15 mouse cellular contexts compared by ENCODE assay signal in the genomic region with DNA sequence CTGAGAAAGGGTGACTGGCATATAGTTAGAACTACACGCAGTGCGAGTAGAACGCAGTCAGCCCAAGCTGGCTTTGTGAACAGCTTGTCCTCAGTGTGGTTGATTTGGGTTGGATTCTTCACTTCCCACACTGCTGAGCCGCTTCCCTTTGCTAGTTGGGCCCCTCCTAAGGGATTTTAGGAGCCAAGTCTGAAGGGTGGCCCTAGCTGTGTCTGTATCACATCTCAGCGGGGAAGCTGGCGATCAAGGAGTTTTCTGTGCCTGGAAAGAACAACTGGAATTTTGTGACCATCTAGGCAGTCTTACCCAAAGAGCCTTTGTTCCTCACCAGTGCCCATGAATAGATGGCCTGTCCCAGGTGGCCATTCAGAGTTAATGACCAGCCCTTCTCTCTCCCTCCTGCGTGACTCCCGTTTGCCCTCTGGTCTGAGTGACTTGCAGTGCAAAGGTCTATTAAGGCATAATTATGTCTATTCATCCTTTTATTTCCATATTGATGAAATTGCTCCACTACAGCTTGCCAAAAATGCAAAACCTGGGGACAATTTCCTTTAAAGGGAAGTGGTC. TPM values are rescaled to one million over a fixed set of nuclear protein-coding genes. Genes with fewer than 3 reads are reported as not detected.
DNase-seq lines count a peak whose midpoint lies in the region; ATAC-seq and TF ChIP-seq lines count a peak whose summit lies in the region.
"Had no signal": no experiment of that assay in that cellular context is flagged by ENCODE, and none has a peak within 500 bp of the region (broad histone marks: within the 10 kb centered on the region; RNA-seq: fewer than 3 reads in every experiment).

No protein-coding gene starts in this region.

- no peak overlapping the region for H3K4me2 ChIP-seq in hindbrain, embryonic 13.5 days
- H3K4me2 ChIP-seq: liver, embryonic 11.5 days; lung, embryonic 15.5 days had no signal

- TF ChIP-seq CTCF in left cerebral cortex, adult 2 months (IDR thresholded peaks at IDR 0.05), result no peak

- DNase-seq in hindbrain, embryonic 10.5 days (ENCODE audit: low spot score), result peak; percentile 23
- peak; percentile 8 for DNase-seq in left cerebral cortex, postnatal 4 days
- DNase-seq in left cerebral cortex, adult 9 months (ENCODE audit: low spot score in 2 of 2), result no peak
- peak; percentile 51 for DNase-seq in embryo, embryonic 10 days (ENCODE audit: low spot score)
- DNase-seq in embryonic facial prominence, embryonic 10.5 days (ENCODE audit: low spot score), result peak; percentile 11
- no peak for DNase-seq in left cerebral cortex, adult 2 months (ENCODE audit: extremely low spot score in 1 of 2, low spot score in 2 of 2)
- DNase-seq: adrenal gland, adult 8-10 months; cerebellum, adult 18-20 months; kidney, adult 18-20 months; right cerebral cortex, postnatal 4 days had no signal

- no peaks in the 10 kb centered on the region for H3K9me3 ChIP-seq in hindbrain, embryonic 10.5 days
- no peaks in the 10 kb centered on the region for H3K9me3 ChIP-seq in hindbrain, embryonic 13.5 days
- no peaks in the 10 kb centered on the region for H3K9me3 ChIP-seq in embryonic facial prominence, embryonic 10.5 days
- H3K9me3 ChIP-seq: G1E; lung, embryonic 15.5 days had no signal

- H3K27ac ChIP-seq in hindbrain, embryonic 10.5 days, result peak overlapping the region; percentile 56; the same call in 1 of the 2 replicates
- H3K27ac ChIP-seq in hindbrain, embryonic 13.5 days, result no peak overlapping the region
- H3K27ac ChIP-seq in embryonic facial prominence, embryonic 10.5 days (replicated peaks), result peak overlapping the region; percentile 35; the same call in 1 of the 2 replicates
- no peak overlapping the region for H3K27ac ChIP-seq in left cerebral cortex, adult 2 months
- H3K27ac ChIP-seq: lung, embryonic 15.5 days had no signal

- 28% methylated on average over 8 of the region's 8 CpGs for WGBS in hindbrain, embryonic 10.5 days
- 20% methylated on average over 8 of the region's 8 CpGs for WGBS in hindbrain, embryonic 13.5 days
- 29% methylated on average over 8 of the region's 8 CpGs for WGBS in embryonic facial prominence, embryonic 10.5 days

- no peak overlapping the region for H3K9ac ChIP-seq in hindbrain, embryonic 13.5 days
- H3K9ac ChIP-seq: lung, embryonic 15.5 days had no signal

- intact Hi-C loops in left cerebral cortex, postnatal 4 days (cut with DNase I), result no loop called here
- intact Hi-C loops in left cerebral cortex, adult 2 months (cut with DNase I), result no loop called here

- H3K27me3 ChIP-seq in hindbrain, embryonic 10.5 days (ENCODE audit: insufficient read depth, poor library complexity, severe bottlenecking), result no peaks in the 10 kb centered on the region
- no peaks in the 10 kb centered on the region for H3K27me3 ChIP-seq in hindbrain, embryonic 13.5 days
- no peaks in the 10 kb centered on the region for H3K27me3 ChIP-seq in embryonic facial prominence, embryonic 10.5 days (replicated peaks; ENCODE audit: low read depth, poor library complexity, severe bottlenecking)
- H3K27me3 ChIP-seq: lung, embryonic 15.5 days had no signal

- no peaks in the 10 kb centered on the region for H3K36me3 ChIP-seq in hindbrain, embryonic 10.5 days
- H3K36me3 ChIP-seq in hindbrain, embryonic 13.5 days, result no peaks in the 10 kb centered on the region
- no peaks in the 10 kb centered on the region for H3K36me3 ChIP-seq in embryonic facial prominence, embryonic 10.5 days (replicated peaks)
- H3K36me3 ChIP-seq: G1E; lung, embryonic 15.5 days had no signal

- H3K4me1 ChIP-seq in hindbrain, embryonic 10.5 days (replicated peaks), result peaks cover 11% of the 10 kb centered on the region
- H3K4me1 ChIP-seq in hindbrain, embryonic 13.5 days (replicated peaks), result peaks cover 6% of the 10 kb centered on the region
- peaks cover 18% of the 10 kb centered on the region for H3K4me1 ChIP-seq in embryonic facial prominence, embryonic 10.5 days

- no peak overlapping the region for H3K4me3 ChIP-seq in hindbrain, embryonic 10.5 days
- H3K4me3 ChIP-seq in hindbrain, embryonic 13.5 days, result no peak overlapping the region
- H3K4me3 ChIP-seq in embryonic facial prominence, embryonic 10.5 days, result no peak overlapping the region
- H3K4me3 ChIP-seq in left cerebral cortex, adult 2 months, result no peak overlapping the region
- H3K4me3 ChIP-seq: lung, embryonic 15.5 days had no signal

- no peak for ATAC-seq in hindbrain, embryonic 13.5 days (ENCODE audit: low FRiP score)
- ATAC-seq: forebrain, embryonic 14.5 days had no signal

RNA-seq across cellular contexts. Expression of gene Adamts12, which starts 50.1 kb away (rescaled TPM):
- 2.1 and 2.3 TPM in 2 replicates for polyA plus RNA-seq in hindbrain, embryonic 10.5 days (2016; fragmentation: Nextera tagmentation; extraction: Ambion mirVana)
- 2.1 and 2.4 TPM in 2 replicates for polyA plus RNA-seq in hindbrain, embryonic 13.5 days (2015; fragmentation: Nextera tagmentation; extraction: Ambion mirVana)
- 1 to 10 TPM; 5.2 to 6.5 TPM for total RNA-seq in left cerebral cortex, postnatal 4 days (2021)
- polyA plus RNA-seq in embryonic facial prominence, embryonic 10.5 days (2016; fragmentation: Nextera tagmentation; extraction: Ambion mirVana), result 1.8 TPM in 2 replicates
- total RNA-seq in left cerebral cortex, adult 2 months (2021), result under 1 TPM; 0.48 to 0.58 TPM
- polyA plus RNA-seq: G1E had no signal

Comparison
In these comparisons a context has a peak if more than half of its experiments do, and no peak if none do; other contexts are left out.
1. DNase-seq: peak in hindbrain, embryonic 10.5 days (single experiment), left cerebral cortex, postnatal 4 days (single experiment), embryo, embryonic 10 days (single experiment) and embryonic facial prominence, embryonic 10.5 days (single experiment); none in left cerebral cortex, adult 9 months (0 of 2) and left cerebral cortex, adult 2 months (0 of 2).
2. H3K27ac ChIP-seq: peak in hindbrain, embryonic 10.5 days (single experiment) and embryonic facial prominence, embryonic 10.5 days (single experiment); none in hindbrain, embryonic 13.5 days (single experiment) and left cerebral cortex, adult 2 months (single experiment).